Mouse (Mus musculus) thymus, adult 2 months (tissue): ENCODE results near the gene Tgm5. TPM values are rescaled to one million over a fixed set of nuclear protein-coding genes. Genes with fewer than 3 reads are reported as not detected.
"Not testable (repeated sequence)": the region's sequence is repeated elsewhere in the genome, so short reads cannot be mapped to it uniquely, and the experiment has no call there.

Source experiments
- DNase-seq: peaks from one replicate; pipeline ENCODE4 v3.0.0; 2021
- H3K27ac ChIP-seq: fragments of 200-500 bp; 2 replicates; pipeline ENCODE4 v1.5.1; 2012; ENCODE audit warnings: low read length, control low read depth; ENCODE audit not compliant: control insufficient read depth, insufficient read depth
- H3K27me3 ChIP-seq: fragments of 200-500 bp; 2 replicates; pipeline ENCODE4 v1.6.1; 2012; ENCODE audit warnings: mild to moderate bottlenecking, low read length, moderate library complexity, mixed read lengths; ENCODE audit not compliant: control insufficient read depth, insufficient read depth
- H3K36me3 ChIP-seq: fragments of 200-500 bp; 2 replicates; pipeline ENCODE4 v1.6.1; 2012; ENCODE audit warnings: mild to moderate bottlenecking, low read length, moderate library complexity; ENCODE audit not compliant: control insufficient read depth, insufficient read depth
- H3K4me1 ChIP-seq: fragments of 200-500 bp; replicated peaks from 2 replicates; pipeline ENCODE4 v1.6.1; 2012; ENCODE audit warnings: low read length; ENCODE audit not compliant: control insufficient read depth, insufficient read depth
- H3K4me3 ChIP-seq: fragments of 200-500 bp; 2 replicates; pipeline ENCODE4 v1.5.1; 2012; ENCODE audit warnings: mild to moderate bottlenecking, low read length, control low read depth, moderate library complexity; ENCODE audit not compliant: control insufficient read depth, insufficient read depth
- CTCF ChIP-seq: fragments of 200-500 bp; IDR thresholded peaks from 2 replicates; pipeline ENCODE4 v1.5.1; 2012; ENCODE audit warnings: mild to moderate bottlenecking, control low read depth, low read length, moderate library complexity, borderline replicate concordance; ENCODE audit not compliant: control insufficient read depth, poor library complexity, insufficient read depth; ENCODE audit errors: extremely low read depth
- POLR2A ChIP-seq: fragments of 200-500 bp; IDR thresholded peaks from 2 replicates; pipeline ENCODE4 v1.6.1; 2012; ENCODE audit warnings: mild to moderate bottlenecking, low read length, control low read depth, moderate library complexity; ENCODE audit not compliant: control insufficient read depth, poor library complexity, insufficient read depth; ENCODE audit errors: extremely low read depth
- WGBS: fragments of 180-500 bp; shearing (Covaris S2); methylation state at CpG from one replicate; pipeline ENCODE4 v1.1.7; 2018; 5-methylcytosine and 5-hydroxymethylcytosine counted together
- polyA plus RNA-seq: library from polyadenylated mRNA; depleted of rRNA; stranded (reverse); fragments of >200 nt; gene quantifications from 2 replicates; pipeline ENCODE4 v1.2.3, GENCODE M21; 2012; rRNA removed

Tgm5 gene
- polyA plus RNA-seq = 0.41 and 0.49 TPM in 2 replicates

DNA sequence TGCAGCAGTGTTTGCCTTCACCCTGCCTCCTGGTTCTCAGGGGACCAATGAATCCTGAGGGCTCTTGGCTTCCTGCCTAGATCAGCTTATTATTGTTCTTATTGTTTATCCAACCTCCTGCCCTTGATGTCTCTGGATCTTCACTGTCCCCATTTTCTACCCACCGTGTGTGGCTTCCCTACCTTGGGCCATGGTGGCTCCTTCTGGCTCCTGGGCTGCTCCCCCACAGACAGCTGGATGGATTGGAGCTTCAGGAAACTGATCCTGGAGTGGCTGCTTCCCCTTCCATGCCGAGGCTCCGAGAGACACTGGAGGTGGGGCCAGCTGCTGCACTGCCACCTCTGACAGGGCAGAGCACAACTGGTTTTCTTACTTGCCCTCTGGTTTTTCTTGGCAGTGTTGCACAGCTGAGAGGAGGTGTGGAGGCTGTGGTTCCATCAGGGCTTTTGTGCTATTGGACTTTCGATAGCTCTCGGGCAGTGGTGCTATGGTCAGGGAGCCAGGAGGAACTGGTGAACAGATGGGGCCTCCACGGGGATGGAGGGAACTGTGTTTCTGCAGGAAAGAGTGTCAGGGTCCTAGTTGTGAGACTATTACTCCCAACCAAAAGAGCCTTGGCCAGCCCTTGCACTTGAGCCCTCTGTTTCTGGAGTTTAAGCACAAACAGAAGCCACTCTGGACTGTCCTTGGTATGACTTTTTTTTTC, at the start of gene Tgm5:
TSS of gene Tgm5 (minus strand) at position 362 of the 706 bp plus-strand sequence.
- WGBS = 57% methylated on average over 6 of the region's 6 CpGs
- no peaks in the 10 kb centered on the region for H3K36me3 ChIP-seq
- H3K27me3 ChIP-seq = no peaks in the 10 kb centered on the region
- DNase-seq = no peak
- no peaks in the 10 kb centered on the region for H3K4me1 ChIP-seq
- TF ChIP-seq CTCF (no peak), POLR2A (no peak)
- H3K4me3 ChIP-seq = no peak within 1 kb of the TSS
- H3K27ac ChIP-seq = no peak within 1 kb of the TSS

GRCm38 (mm10) chr2:121132822-121133221, 47.2 kb upstream of the Tgm5 start:
- WGBS = 88% methylated on average over 1 of the region's 1 CpGs
- TF ChIP-seq POLR2A (no peak), CTCF (no peak)
- H3K36me3 ChIP-seq = no peaks in the 10 kb centered on the region

GRCm38 (mm10) chr2:121128865-121129620, 43.4 kb upstream of the Tgm5 start:
- no peaks in the 10 kb centered on the region for H3K4me1 ChIP-seq
- no peak overlapping the region for H3K27ac ChIP-seq
- no peaks in the 10 kb centered on the region for H3K36me3 ChIP-seq
- WGBS = 86% methylated on average over 9 of the region's 9 CpGs
- H3K27me3 ChIP-seq = no peaks in the 10 kb centered on the region
- H3K4me3 ChIP-seq = no peak overlapping the region
- TF ChIP-seq POLR2A = no peak
- no peak for DNase-seq

More at GRCm38 (mm10) chr2:121132822-121133221, 47.2 kb upstream of the Tgm5 start:
- no peaks in the 10 kb centered on the region for H3K27me3 ChIP-seq
- H3K4me3 ChIP-seq = no peak overlapping the region
- no peaks in the 10 kb centered on the region for H3K4me1 ChIP-seq
- no peak overlapping the region for H3K27ac ChIP-seq
- DNase-seq = no peak

DNA sequence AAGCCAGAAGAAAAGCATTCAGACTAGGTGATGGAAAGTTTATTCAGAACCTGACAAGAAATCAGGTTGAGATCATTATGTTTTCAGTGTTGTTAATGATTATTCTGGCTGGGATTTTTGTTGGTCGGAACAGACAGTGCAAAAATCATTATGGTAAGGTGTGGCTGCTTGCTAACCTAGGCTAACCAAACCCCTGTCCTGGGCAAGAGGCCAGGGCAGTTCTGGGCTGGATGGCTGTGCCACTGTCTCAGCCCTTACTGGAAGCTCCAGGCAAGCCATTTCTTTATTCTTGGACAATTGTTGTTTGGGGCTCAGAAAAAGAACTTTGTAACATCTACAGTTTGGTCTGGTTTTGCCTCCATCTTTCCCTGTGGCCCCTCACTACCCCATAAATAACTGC, 41.9 kb upstream of the Tgm5 start:
- no peak overlapping the region for H3K4me3 ChIP-seq
- H3K27me3 ChIP-seq = no peaks in the 10 kb centered on the region
- H3K36me3 ChIP-seq = no peaks in the 10 kb centered on the region
- no peaks in the 10 kb centered on the region for H3K4me1 ChIP-seq
- no peak for DNase-seq
- H3K27ac ChIP-seq = no peak overlapping the region
- 89% methylated on average over 1 of the region's 1 CpGs for WGBS
- TF ChIP-seq POLR2A (no peak), CTCF (no peak)

- not testable (repeated sequence) for H3K27ac ChIP-seq, H3K4me3 ChIP-seq, H3K4me1 ChIP-seq, H3K36me3 ChIP-seq, H3K27me3 ChIP-seq, DNase-seq
- 99% methylated on average over 5 of the region's 5 CpGs for WGBS
These were observed 40.7 kb upstream of the Tgm5 start for GRCm38 (mm10) chr2:121126302-121126701.

- 97% methylated on average over 3 of the region's 3 CpGs for WGBS
These were observed 33.6 kb upstream of the Tgm5 start for GRCm38 (mm10) chr2:121119260-121119659.

DNA sequence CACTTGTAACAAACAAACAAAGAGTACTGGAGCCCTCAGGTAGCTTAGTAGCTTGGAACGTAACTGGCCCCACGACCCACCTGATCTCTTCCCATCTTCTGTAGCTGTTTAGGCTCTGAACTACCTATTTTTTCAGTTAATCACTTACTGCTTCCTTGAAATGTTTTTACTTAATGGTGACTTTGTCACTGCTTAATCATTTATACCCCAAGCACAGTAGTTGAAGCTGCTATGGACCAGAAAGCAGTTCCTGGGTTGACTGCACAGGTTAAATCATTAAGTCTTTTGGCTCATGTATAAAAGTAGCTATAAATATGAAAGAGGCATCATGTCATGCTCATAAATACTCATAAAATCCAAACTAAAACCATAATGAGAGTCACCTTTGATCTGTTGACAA, 29.8 kb upstream of the Tgm5 start:
- Histone ChIP-seq H3K4me3 (no peak overlapping the region), H3K27ac (no peak overlapping the region), H3K36me3 (no peaks in the 10 kb centered on the region), H3K27me3 (no peaks in the 10 kb centered on the region), H3K4me1 (no peaks in the 10 kb centered on the region)
- no peak for DNase-seq
- no peak for TF ChIP-seq CTCF
- TF ChIP-seq POLR2A = no peak
- 93% methylated on average over 2 of the region's 2 CpGs for WGBS

More at GRCm38 (mm10) chr2:121119260-121119659, 33.6 kb upstream of the Tgm5 start:
- H3K27me3 ChIP-seq = no peaks in the 10 kb centered on the region
- H3K36me3 ChIP-seq = no peaks in the 10 kb centered on the region
- no peaks in the 10 kb centered on the region for H3K4me1 ChIP-seq
- H3K27ac ChIP-seq = no peak overlapping the region
- no peak for DNase-seq
- TF ChIP-seq CTCF (no peak), POLR2A (no peak)
- H3K4me3 ChIP-seq = no peak overlapping the region
